Mouse (Mus musculus): ENCODE results near the gene Gm14569. TPM values are rescaled to one million over a fixed set of nuclear protein-coding genes. Genes with fewer than 3 reads are reported as not detected.

Gene Gm14569
- not detected in 2 replicates for polyA plus RNA-seq (2016; fragmentation: Nextera tagmentation; extraction: Ambion mirVana)

DNA sequence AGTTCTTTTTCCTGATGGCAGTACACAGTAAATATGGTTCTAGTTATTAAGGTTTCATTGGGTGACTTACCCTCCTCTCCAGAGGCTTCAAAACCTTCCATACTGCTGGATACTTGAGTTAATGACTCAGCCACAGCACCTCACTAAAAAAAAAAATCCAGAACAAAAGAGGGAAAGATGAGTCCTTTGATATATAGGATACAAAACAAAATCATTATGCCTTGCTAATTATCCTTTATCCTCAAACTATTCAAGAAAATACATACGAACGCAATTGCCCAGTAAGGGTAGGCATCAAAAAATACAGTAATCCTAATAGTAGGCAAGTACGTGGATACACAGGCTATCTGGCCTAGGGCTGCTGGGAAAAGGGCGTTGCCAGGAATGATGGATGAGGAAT is at the start of gene Gm14569:
TSS of gene Gm14569 (minus strand) at position 101 of the 400 bp plus-strand sequence.
- H3K4me1 ChIP-seq, result no peaks in the 10 kb centered on the region
- H3K27ac ChIP-seq, result no peak within 1 kb of the TSS
- no peak for DNase-seq (ENCODE audit: low spot score)
- WGBS, result 83% methylated on average over 4 of the region's 4 CpGs
- H3K36me3 ChIP-seq, result no peaks in the 10 kb centered on the region
- H3K4me3 ChIP-seq, result no peak within 1 kb of the TSS
- H3K9me3 ChIP-seq, result no peaks in the 10 kb centered on the region
- H3K27me3 ChIP-seq (ENCODE audit: insufficient read depth, poor library complexity, severe bottlenecking), result no peaks in the 10 kb centered on the region

DNA sequence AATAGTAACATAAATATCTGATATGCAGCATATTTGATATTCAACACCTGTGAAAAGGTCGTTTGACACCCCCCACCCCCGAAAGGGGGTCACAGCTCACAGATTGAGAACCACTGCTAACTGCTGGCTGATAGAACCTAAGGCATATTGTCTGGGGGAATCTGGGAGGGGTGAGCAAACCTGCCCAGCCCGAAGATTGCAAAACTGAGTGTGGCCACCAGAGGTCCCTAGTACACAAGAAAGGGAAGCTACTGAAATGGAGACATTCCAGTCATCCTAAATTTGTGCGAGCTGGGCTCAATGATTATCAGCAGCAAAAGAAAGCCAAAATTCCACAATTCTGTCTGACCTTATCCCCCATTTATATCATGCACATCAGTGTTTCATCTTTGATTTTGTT is 42.9 kb upstream of the Gm14569 start:
- peak; percentile 75 for DNase-seq (ENCODE audit: low spot score)
- 13% methylated on average over 4 of the region's 4 CpGs for WGBS
- H3K27me3 ChIP-seq (ENCODE audit: insufficient read depth, poor library complexity, severe bottlenecking), result no peaks in the 10 kb centered on the region

DNA sequence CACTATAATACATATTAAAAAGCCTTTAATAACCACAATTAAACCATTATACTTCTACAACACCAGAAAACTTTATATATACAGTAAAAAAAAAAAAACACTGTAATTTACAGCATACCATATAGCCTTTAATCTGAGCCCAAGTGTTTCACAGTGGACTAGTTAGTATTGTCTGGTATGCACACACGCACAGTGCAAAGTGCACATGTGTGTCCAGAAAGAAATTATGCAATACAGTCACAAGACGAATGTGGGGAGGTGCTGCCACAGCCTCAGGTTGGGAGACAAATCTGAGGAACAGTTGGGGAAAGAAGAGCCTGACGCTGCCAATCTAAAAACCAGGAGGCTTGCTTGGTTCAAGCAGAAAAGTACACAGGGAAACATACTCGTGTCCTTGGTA is 42.1 kb upstream of the Gm14569 start:
- Histone ChIP-seq H3K9me3 (no peaks in the 10 kb centered on the region), H3K4me1 (no peaks in the 10 kb centered on the region), H3K36me3 (no peaks in the 10 kb centered on the region), H3K27me3 (ENCODE audit: insufficient read depth, poor library complexity, severe bottlenecking) (no peaks in the 10 kb centered on the region), H3K4me3 (no peak overlapping the region), H3K27ac (no peak overlapping the region)
- 66% methylated on average over 4 of the region's 4 CpGs for WGBS
- no peak for DNase-seq (ENCODE audit: low spot score)

More for the DNA sequence above, 42.9 kb upstream of the Gm14569 start:
- Histone ChIP-seq H3K36me3 (no peaks in the 10 kb centered on the region), H3K27ac (no peak overlapping the region), H3K9me3 (no peaks in the 10 kb centered on the region), H3K4me3 (no peak overlapping the region), H3K4me1 (no peaks in the 10 kb centered on the region)

DNA sequence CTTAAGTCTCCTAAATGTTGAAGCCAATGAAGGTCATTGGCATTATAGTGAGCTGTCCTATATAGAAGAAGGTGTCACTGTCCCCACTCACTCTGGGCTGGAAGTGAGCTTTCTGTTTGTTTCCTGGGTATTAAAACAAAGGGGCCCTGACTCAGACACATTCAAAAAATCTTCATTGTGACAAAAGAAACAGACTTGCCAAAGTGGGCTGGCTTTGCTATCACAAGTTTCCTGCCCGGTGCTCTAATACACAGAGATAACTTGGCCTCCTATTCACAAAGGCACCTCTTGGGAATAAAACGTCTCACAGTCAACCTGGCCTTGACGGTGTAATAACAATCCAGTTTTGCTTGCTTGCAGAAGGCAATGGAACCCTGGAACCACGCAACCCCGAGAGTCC is 38.6 kb upstream of the Gm14569 start:
- H3K27ac ChIP-seq, result no peak overlapping the region
- no peaks in the 10 kb centered on the region for H3K36me3 ChIP-seq
- WGBS, result 55% methylated on average over 5 of the region's 5 CpGs
- no peaks in the 10 kb centered on the region for H3K9me3 ChIP-seq
- no peaks in the 10 kb centered on the region for H3K4me1 ChIP-seq
- no peak overlapping the region for H3K4me3 ChIP-seq
- no peaks in the 10 kb centered on the region for H3K27me3 ChIP-seq (ENCODE audit: insufficient read depth, poor library complexity, severe bottlenecking)
- no peak for DNase-seq (ENCODE audit: low spot score)

DNA sequence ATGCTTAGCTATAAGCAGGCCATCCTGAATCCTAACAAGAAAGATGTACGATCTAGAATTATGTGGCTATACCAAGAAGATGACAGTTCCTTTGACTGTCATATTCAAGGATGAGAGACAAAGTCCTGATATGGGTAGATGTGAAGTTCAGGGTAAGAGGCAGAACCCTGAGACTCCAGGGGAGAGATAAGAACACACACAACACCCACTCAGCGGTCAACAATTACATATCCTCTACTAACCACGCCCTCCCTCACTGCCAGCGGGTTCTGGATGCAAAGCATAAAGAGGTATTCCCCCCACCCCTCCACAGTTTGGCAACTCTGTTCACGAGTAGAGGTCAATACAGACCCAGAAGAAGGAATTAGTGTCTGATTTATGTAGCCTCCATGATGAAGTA is 32.1 kb upstream of the Gm14569 start:
- no peak overlapping the region for H3K4me3 ChIP-seq
- no peak for DNase-seq (ENCODE audit: low spot score)

DNA sequence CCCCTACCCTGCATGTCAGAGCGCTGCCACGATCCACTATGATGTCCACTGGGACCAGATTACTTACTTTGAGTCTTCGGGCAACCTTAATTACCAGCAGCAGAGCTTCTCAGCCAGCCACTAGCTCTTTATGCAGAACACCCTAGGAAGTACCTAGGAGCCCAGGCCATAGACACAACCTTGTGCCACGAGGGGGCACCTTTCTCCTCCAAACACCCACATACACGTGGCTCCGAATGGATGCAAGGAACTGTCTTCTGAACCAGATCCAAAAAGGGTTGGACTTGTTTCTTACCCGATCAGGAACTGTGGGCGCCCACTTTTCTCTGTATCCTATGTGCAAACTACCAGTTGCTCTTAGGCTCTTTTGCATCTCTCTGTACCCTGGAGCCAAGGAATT is 22.1 kb upstream of the Gm14569 start:
- no peaks in the 10 kb centered on the region for H3K4me1 ChIP-seq
- H3K36me3 ChIP-seq, result no peaks in the 10 kb centered on the region
- no peak overlapping the region for H3K27ac ChIP-seq
- DNase-seq (ENCODE audit: low spot score), result no peak
- no peaks in the 10 kb centered on the region for H3K27me3 ChIP-seq (ENCODE audit: insufficient read depth, poor library complexity, severe bottlenecking)
- 41% methylated on average over 8 of the region's 8 CpGs for WGBS
- no peaks in the 10 kb centered on the region for H3K9me3 ChIP-seq
- H3K4me3 ChIP-seq, result no peak overlapping the region

More for the DNA sequence above, 32.1 kb upstream of the Gm14569 start:
- H3K27me3 ChIP-seq (ENCODE audit: insufficient read depth, poor library complexity, severe bottlenecking), result no peaks in the 10 kb centered on the region
- H3K36me3 ChIP-seq, result no peaks in the 10 kb centered on the region
- no peaks in the 10 kb centered on the region for H3K4me1 ChIP-seq
- WGBS, result 57% methylated on average over 5 of the region's 5 CpGs
- no peaks in the 10 kb centered on the region for H3K9me3 ChIP-seq
- H3K27ac ChIP-seq, result no peak overlapping the region

DNA sequence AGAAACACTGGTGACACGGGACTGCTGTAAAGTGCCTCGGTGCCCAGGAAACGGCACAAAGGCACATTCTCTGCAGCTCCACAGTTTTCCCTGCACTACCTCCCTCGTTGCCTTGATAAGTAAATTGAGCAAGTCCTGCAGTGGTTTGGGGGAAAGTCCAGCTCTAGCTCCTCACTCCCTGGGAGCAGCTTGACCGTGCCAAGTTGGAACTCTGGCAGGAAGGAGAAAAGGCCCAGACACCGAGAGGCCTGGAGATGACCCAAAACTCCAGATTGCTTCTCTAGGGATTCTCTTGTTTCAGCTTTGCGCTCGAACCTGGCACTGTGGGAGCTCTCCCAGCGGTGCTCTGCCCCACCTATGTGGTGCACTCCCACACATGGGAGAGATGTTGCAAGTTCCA is 21.6 kb upstream of the Gm14569 start:
- no peaks in the 10 kb centered on the region for H3K36me3 ChIP-seq
- H3K27me3 ChIP-seq (ENCODE audit: insufficient read depth, poor library complexity, severe bottlenecking), result no peaks in the 10 kb centered on the region
- 61% methylated on average over 9 of the region's 9 CpGs for WGBS
- no peak overlapping the region for H3K4me3 ChIP-seq
- no peak for DNase-seq (ENCODE audit: low spot score)
- no peaks in the 10 kb centered on the region for H3K9me3 ChIP-seq
- H3K27ac ChIP-seq, result no peak overlapping the region
- no peaks in the 10 kb centered on the region for H3K4me1 ChIP-seq

DNA sequence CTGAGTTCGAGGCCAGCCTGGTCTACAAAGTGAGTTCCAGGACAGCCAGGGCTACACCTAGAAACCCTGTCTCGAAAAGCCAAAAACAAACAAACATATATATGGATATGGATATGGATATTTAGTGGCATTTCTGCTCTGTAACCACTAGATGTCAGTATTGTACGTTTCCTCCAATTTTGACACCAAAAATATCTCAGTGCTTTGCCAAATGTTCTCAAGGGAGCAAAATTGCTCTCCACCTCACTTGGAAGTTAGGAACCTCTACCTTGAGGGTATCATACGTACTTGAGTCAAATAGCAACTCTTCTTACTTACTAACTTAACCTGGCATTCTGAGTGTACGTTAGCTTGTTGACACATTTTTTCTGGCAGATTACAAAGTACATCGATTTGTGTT is 15.2 kb upstream of the Gm14569 start:
- Histone ChIP-seq H3K36me3 (no peaks in the 10 kb centered on the region), H3K4me3 (no peak overlapping the region), H3K9me3 (no peaks in the 10 kb centered on the region), H3K4me1 (no peaks in the 10 kb centered on the region), H3K27me3 (ENCODE audit: insufficient read depth, poor library complexity, severe bottlenecking) (no peaks in the 10 kb centered on the region), H3K27ac (no peak overlapping the region)
- no peak for DNase-seq (ENCODE audit: low spot score)
- 54% methylated on average over 6 of the region's 6 CpGs for WGBS

DNA sequence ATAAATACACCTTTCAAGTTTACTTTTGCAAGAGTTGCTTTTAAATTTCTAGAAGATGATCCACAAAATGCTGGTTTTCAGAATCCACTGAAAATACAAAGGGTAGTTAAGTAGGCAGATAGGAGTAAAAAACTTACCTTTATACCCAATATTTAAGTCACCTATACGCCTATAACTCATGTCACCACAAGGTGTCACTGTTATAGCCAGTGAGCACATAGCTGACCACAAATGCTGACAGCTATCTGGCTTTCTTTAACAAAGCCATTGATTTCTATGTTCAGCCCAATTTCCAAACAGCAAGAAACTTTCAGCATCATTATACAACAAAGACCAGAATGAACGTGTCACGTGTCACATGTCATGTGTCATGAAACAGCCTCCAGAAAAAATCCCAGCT is 2.1 kb downstream of the Gm14569 start:
- Histone ChIP-seq H3K9me3 (no peaks in the 10 kb centered on the region), H3K27ac (no peak overlapping the region), H3K4me1 (no peaks in the 10 kb centered on the region), H3K27me3 (ENCODE audit: insufficient read depth, poor library complexity, severe bottlenecking) (no peaks in the 10 kb centered on the region), H3K36me3 (no peaks in the 10 kb centered on the region), H3K4me3 (no peak overlapping the region)
- DNase-seq (ENCODE audit: low spot score), result no peak
- 24% methylated on average over 3 of the region's 3 CpGs for WGBS

DNA sequence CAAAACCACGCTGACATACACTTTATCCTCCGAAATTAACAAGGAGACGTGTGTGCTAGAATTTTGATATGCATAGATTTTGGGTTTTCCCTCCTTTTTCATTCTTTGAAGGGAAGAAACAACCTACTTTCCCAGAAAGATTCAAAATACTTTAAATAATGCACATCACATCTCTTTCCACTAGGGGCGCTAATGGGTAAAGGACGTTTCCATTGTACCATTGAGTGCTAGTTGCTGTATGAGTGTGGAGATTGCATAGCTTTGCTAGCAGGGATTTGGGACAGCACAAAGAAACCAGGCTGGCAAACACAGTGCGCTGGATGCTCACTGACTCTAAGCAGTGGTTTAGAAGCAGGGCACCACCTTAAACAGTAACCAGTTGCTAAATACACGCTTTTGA is 3.6 kb downstream of the Gm14569 start:
- H3K4me1 ChIP-seq, result no peaks in the 10 kb centered on the region
- no peaks in the 10 kb centered on the region for H3K9me3 ChIP-seq
- H3K27me3 ChIP-seq (ENCODE audit: insufficient read depth, poor library complexity, severe bottlenecking), result no peaks in the 10 kb centered on the region
- no peak overlapping the region for H3K4me3 ChIP-seq
- no peaks in the 10 kb centered on the region for H3K36me3 ChIP-seq
- no peak for DNase-seq (ENCODE audit: low spot score)
- 39% methylated on average over 7 of the region's 7 CpGs for WGBS
- no peak overlapping the region for H3K27ac ChIP-seq

DNA sequence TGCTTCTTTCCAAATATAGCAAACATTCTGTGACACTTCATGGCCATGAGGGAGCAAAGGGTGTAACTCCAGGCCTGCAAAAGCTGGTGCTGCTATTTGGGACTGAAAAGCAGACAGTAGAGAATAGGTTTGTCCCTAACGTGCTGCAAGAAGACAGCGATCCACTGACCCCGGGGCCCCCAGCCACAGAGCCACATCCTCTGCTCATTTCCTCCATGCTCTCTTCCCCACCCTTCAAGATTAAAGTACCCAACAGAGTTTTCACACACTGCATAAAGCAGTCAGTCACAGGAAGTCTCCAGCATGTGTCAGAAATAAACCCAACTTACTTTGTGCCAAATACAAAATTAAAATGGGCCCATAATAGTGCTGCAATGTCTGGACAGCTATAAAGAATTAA is 16.8 kb downstream of the Gm14569 start:
- no peaks in the 10 kb centered on the region for H3K36me3 ChIP-seq
- no peaks in the 10 kb centered on the region for H3K4me1 ChIP-seq
- WGBS, result 80% methylated on average over 3 of the region's 3 CpGs
- H3K9me3 ChIP-seq, result no peaks in the 10 kb centered on the region
- DNase-seq (ENCODE audit: low spot score), result no peak
- no peak overlapping the region for H3K4me3 ChIP-seq
- H3K27me3 ChIP-seq (ENCODE audit: insufficient read depth, poor library complexity, severe bottlenecking), result no peaks in the 10 kb centered on the region
- no peak overlapping the region for H3K27ac ChIP-seq

DNA sequence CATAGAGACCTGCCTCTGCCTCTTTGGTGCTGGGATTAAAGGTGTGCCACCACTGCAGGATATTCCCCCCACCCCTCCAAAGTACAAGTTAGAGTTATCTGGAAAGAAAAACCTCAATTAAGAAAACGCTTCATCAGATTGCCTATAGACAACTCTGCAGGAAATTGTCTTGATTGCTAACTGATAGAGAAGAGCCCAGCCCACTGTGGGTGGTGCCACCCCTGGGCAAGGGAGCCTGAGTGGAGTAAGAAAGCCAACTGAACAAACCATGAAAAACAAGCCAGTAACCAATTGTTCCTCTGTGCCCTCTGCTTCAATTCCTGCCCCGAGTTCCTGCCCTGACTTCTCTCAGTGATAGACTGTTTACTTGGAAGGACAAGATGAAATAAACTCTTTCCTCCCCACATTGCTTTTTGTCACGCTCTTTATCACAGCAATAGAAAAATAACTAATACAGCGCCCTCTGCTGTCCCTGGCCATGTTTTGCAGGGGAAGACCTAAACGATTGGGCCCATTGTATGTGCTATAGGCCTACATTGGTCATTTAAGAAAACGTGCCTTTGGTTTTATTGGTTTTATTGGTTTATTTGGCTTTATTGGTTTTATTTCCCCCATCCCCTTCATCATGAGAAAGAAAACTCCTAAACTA is 17.4 kb downstream of the Gm14569 start:
- DNase-seq (ENCODE audit: low spot score), result no peak

DNA sequence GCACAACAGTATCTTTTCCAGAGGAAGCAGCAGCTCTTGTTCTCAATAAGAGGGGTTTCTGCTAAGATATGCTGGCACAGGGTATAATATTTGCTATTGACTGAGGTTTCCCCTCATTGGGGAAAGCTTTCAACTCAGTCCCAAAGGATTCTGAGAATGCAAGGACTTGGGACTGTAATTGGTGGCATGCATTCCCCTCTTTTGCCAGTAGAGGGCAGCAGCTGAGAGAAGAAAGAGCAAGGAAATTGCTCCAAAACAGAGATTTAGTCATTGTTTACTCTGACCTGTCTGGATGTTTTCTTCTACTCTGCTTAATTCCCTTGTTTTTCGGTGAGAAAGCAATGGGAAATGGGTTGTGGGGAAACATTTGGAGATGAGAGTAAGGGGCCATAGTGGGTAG is 35.6 kb downstream of the Gm14569 start:
- no peaks in the 10 kb centered on the region for H3K9me3 ChIP-seq
- 25% methylated on average over 1 of the region's 1 CpGs for WGBS
- no peak overlapping the region for H3K27ac ChIP-seq
- H3K4me3 ChIP-seq, result no peak overlapping the region
- no peaks in the 10 kb centered on the region for H3K4me1 ChIP-seq
- no peak for DNase-seq (ENCODE audit: low spot score)
- no peaks in the 10 kb centered on the region for H3K27me3 ChIP-seq (ENCODE audit: insufficient read depth, poor library complexity, severe bottlenecking)
- H3K36me3 ChIP-seq, result no peaks in the 10 kb centered on the region

More for the DNA sequence above, 17.4 kb downstream of the Gm14569 start:
- WGBS, result 49% methylated on average over 6 of the region's 6 CpGs
- Histone ChIP-seq H3K9me3 (no peaks in the 10 kb centered on the region), H3K36me3 (no peaks in the 10 kb centered on the region), H3K4me1 (no peaks in the 10 kb centered on the region), H3K4me3 (no peak overlapping the region), H3K27me3 (ENCODE audit: insufficient read depth, poor library complexity, severe bottlenecking) (no peaks in the 10 kb centered on the region), H3K27ac (no peak overlapping the region)

DNA sequence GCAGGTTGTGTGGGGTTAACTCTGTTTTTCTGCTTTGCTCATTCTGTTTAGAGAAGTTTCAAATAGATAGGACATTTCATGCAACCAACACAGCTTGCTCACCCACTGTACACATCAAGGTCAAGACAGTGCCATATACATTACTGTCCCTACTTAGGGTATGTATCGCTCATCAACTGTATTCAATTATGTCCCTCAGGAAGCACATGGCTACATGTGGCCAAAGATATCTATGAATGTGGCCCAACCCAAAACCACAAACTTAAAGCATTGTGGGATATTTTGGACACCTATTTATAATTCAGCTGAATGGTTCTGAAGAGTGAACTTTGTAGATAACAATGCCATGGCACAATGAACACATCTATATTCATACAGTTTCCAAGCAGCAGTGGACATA is 53.7 kb downstream of the Gm14569 start:
- H3K36me3 ChIP-seq, result no peaks in the 10 kb centered on the region
- no peaks in the 10 kb centered on the region for H3K27me3 ChIP-seq (ENCODE audit: insufficient read depth, poor library complexity, severe bottlenecking)
- DNase-seq (ENCODE audit: low spot score), result no peak
- no peaks in the 10 kb centered on the region for H3K9me3 ChIP-seq
- no peaks in the 10 kb centered on the region for H3K4me1 ChIP-seq
- H3K27ac ChIP-seq, result no peak overlapping the region
- 85% methylated on average over 1 of the region's 1 CpGs for WGBS
- no peak overlapping the region for H3K4me3 ChIP-seq

Data from heart, embryonic 10.5 days (tissue).